Mouse (Mus musculus) forebrain, embryonic 11.5 days (tissue): Measurements from ENCODE around the gene Hopx. TPM values are rescaled to one million over a fixed set of nuclear protein-coding genes. Genes with fewer than 3 reads are reported as not detected.

Experiments
- polyA plus RNA-seq: library from polyadenylated mRNA; unstranded; fragments of >200 nt; fragmentation: Nextera tagmentation; extraction: Ambion mirVana; gene quantifications from 2 replicates; pipeline ENCODE4 v1.2.1, GENCODE M21; 2014

The Hopx gene
- polyA plus RNA-seq, 1 experiment from 2014 or later = 0.63 TPM

Other genes starting within 250 kb of the Hopx start
- gene Aasdh, start 209.6 kb downstream of the Hopx start, polyA plus RNA-seq = 23.6 and 27.5 TPM in 2 replicates
- 456 and 462 TPM in 2 replicates for gene Paics, start 163.8 kb downstream of the Hopx start, polyA plus RNA-seq
- gene Ppat, start 163.5 kb downstream of the Hopx start, polyA plus RNA-seq = 46.1 and 50.1 TPM in 2 replicates
- gene Srp72, start 140.4 kb downstream of the Hopx start, polyA plus RNA-seq = 72.4 and 77.1 TPM in 2 replicates
- gene Arl9, start 111.1 kb downstream of the Hopx start, polyA plus RNA-seq = not detected in 2 replicates
- 0.23 and 0.37 TPM in 2 replicates for gene Thegl, start 99.1 kb downstream of the Hopx start, polyA plus RNA-seq
- gene Spink2, start 96.3 kb upstream of the Hopx start, polyA plus RNA-seq = 0.63 and 1.2 TPM in 2 replicates
- 24.7 and 25.3 TPM in 2 replicates for gene Rest, start 150.4 kb upstream of the Hopx start, polyA plus RNA-seq
- gene Noa1, start 195.0 kb upstream of the Hopx start, polyA plus RNA-seq = 39.3 and 39.6 TPM in 2 replicates
- gene Polr2b, start 195.0 kb upstream of the Hopx start, polyA plus RNA-seq = 110 and 115 TPM in 2 replicates